Mouse (Mus musculus) CH12.LX (cell line): ENCODE data around the gene Med22.

ENCODE experiments used
- CTCF ChIP-seq, 2 experiments: IDR thresholded peaks in 1 of 2; conservative IDR thresholded peaks in 1 of 2; 2 replicates each; pipeline ENCODE4 v1.5.1; 2011 to 2012; ENCODE audit warnings: low read depth in 2 of 2, low read length in 2 of 2, improper control_type of control experiment in 1 of 2, inconsistent platforms in 1 of 2, mild to moderate bottlenecking in 1 of 2, moderate library complexity in 1 of 2
- MAX ChIP-seq: IDR thresholded peaks from 2 replicates; pipeline ENCODE4 v1.6.1; 2011; ENCODE audit warnings: low read length, improper control_type of control experiment
- POLR2A ChIP-seq: IDR thresholded peaks from 2 replicates; pipeline ENCODE4 v1.6.1; 2011; ENCODE audit warnings: low read depth, mild to moderate bottlenecking, improper control_type of control experiment, low read length
- POLR2AphosphoS2 ChIP-seq: IDR thresholded peaks from 2 replicates; pipeline ENCODE4 v1.6.1; 2011; ENCODE audit warnings: low read depth, low read length, improper control_type of control experiment
- RCOR1 ChIP-seq: conservative IDR thresholded peaks from 2 replicates; pipeline ENCODE4 v1.6.1; 2012; ENCODE audit warnings: low read depth, mild to moderate bottlenecking, inconsistent platforms, low read length, improper control_type of control experiment
- TCF12 ChIP-seq: IDR thresholded peaks from 2 replicates; pipeline ENCODE4 v1.6.1; 2014; ENCODE audit warnings: low read depth, mild to moderate bottlenecking, inconsistent platforms, low read length, improper control_type of control experiment
- USF1 ChIP-seq: IDR thresholded peaks from 2 replicates; pipeline ENCODE4 v1.6.1; 2014; ENCODE audit warnings: low read depth, mild to moderate bottlenecking, inconsistent platforms, low read length, improper control_type of control experiment
- ZC3H11A ChIP-seq: IDR thresholded peaks from 2 replicates; pipeline ENCODE4 v1.6.1; 2012; ENCODE audit warnings: low read depth, mild to moderate bottlenecking, inconsistent platforms, low read length, improper control_type of control experiment
- ZNF384 ChIP-seq: IDR thresholded peaks from 2 replicates; pipeline ENCODE4 v1.6.1; 2012; ENCODE audit warnings: low read depth, low read length, improper control_type of control experiment, inconsistent platforms

GRCm38 (mm10) chr2:26933304-26934055 lies 23.0 kb upstream of the Med22 start, which contains the start of the genes Surf4 and Stkld1:
- no peak for TF ChIP-seq ZC3H11A
- no peak for TF ChIP-seq ZNF384
- no peak for TF ChIP-seq USF1
- peak; percentile 88 for TF ChIP-seq POLR2A
- TF ChIP-seq POLR2AphosphoS2, result peak; percentile 67; the same call in 1 of the 2 replicates
- TF ChIP-seq TCF12, result peak; percentile 73
- TF ChIP-seq RCOR1, result no peak
- TF ChIP-seq CTCF (conservative IDR thresholded peaks at IDR 0.05 in 1 of 2, IDR thresholded peaks at IDR 0.05 in 1 of 2; ENCODE audit: low read depth in 2 of 2, low read length in 2 of 2), result no peak
- no peak for TF ChIP-seq MAX
